In the genomic region with DNA sequence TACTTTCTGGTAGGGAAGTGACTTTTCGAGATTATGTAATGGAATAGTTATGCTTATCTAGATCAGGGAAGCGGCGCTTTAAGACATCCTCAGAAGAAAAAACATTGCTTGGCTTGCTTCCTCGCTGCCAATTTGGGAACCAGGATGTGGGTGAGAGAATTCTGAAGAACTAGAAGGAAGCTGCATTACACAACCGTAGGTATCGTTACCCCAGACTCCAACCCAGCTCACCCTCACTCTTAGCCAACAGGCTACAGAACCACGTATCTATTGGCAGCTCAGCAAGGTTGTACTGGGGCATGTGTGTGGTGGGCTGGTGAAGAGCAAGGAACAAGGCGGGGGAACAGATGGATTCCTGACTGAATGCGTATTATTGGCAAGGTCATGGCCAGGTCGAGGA, we compare ENCODE assay signal across 12 mouse cellular contexts. TPM values are rescaled to one million over a fixed set of nuclear protein-coding genes. Genes with fewer than 3 reads are reported as not detected.
DNase-seq lines count a peak whose midpoint lies in the region; ATAC-seq and TF ChIP-seq lines count a peak whose summit lies in the region.
"Had no signal": no experiment of that assay in that cellular context is flagged by ENCODE, and none has a peak within 500 bp of the region (broad histone marks: within the 10 kb centered on the region; RNA-seq: fewer than 3 reads in every experiment).

No protein-coding gene starts in this region.

- peak overlapping the region; percentile 69 for H3K27ac ChIP-seq in cortical plate, adult 2 months (ENCODE audit: insufficient read depth, low read length)
- no peak overlapping the region for H3K27ac ChIP-seq in midbrain, embryonic 15.5 days
- H3K27ac ChIP-seq: intestine, embryonic 15.5 days; limb, embryonic 12.5 days had no signal

- H3K4me2 ChIP-seq in midbrain, embryonic 15.5 days = no peak overlapping the region
- H3K4me2 ChIP-seq: intestine, embryonic 15.5 days; limb, embryonic 12.5 days had no signal

- TF ChIP-seq POLR2A in cortical plate, adult 2 months (IDR thresholded peaks at IDR 0.05; ENCODE audit: extremely low read depth, insufficient read depth, low read length) = no peak

- peaks cover 6% of the 10 kb centered on the region for H3K4me1 ChIP-seq in cortical plate, adult 2 months (ENCODE audit: control insufficient read depth, insufficient read depth, low read length)
- H3K4me1 ChIP-seq in midbrain, embryonic 15.5 days = no peaks in the 10 kb centered on the region
- H3K4me1 ChIP-seq: intestine, embryonic 15.5 days; limb, embryonic 12.5 days had no signal

- H3K27me3 ChIP-seq in midbrain, embryonic 15.5 days (replicated peaks) = no peaks in the 10 kb centered on the region
- H3K27me3 ChIP-seq: intestine, embryonic 15.5 days; limb, embryonic 12.5 days had no signal

- no peaks in the 10 kb centered on the region for H3K9me3 ChIP-seq in midbrain, embryonic 15.5 days
- H3K9me3 ChIP-seq: intestine, embryonic 15.5 days; limb, embryonic 12.5 days had no signal

- DNase-seq in adrenal gland, adult (ENCODE audit: inconsistent age in 2 of 2, low spot score in 1 of 2) = peak; percentile 25 to 53
- no peak for DNase-seq in adrenal gland, postnatal 25 days
- DNase-seq in layer of hippocampus, postnatal 25 days (ENCODE audit: extremely low spot score in 1 of 2, low spot score in 1 of 2) = peak; percentile 12 to 15
- DNase-seq in cerebellum, adult 11-12 months = no peak
- DNase-seq in urinary bladder, postnatal 25 days (ENCODE audit: low spot score) = no peak
- DNase-seq: embryo, embryonic 11 days had no signal

- TF ChIP-seq CTCF in cortical plate, adult 2 months (IDR thresholded peaks at IDR 0.05; ENCODE audit: extremely low read depth, insufficient read depth, low read length) = no peak

- no peak overlapping the region for H3K4me3 ChIP-seq in cortical plate, adult 2 months (ENCODE audit: insufficient read depth, low read length)
- no peak overlapping the region for H3K4me3 ChIP-seq in midbrain, embryonic 15.5 days
- H3K4me3 ChIP-seq: intestine, embryonic 15.5 days; limb, embryonic 12.5 days had no signal

- H3K9ac ChIP-seq in midbrain, embryonic 15.5 days = no peak overlapping the region
- H3K9ac ChIP-seq: intestine, embryonic 15.5 days; limb, embryonic 12.5 days had no signal

- peak; percentile 92 for ATAC-seq in megakaryocyte, adult 5-6 weeks (ENCODE audit: poor library complexity, severe bottlenecking)
- no peak for ATAC-seq in midbrain, embryonic 15.5 days (replicated peaks)
- ATAC-seq: forebrain, embryonic 14.5 days; intestine, embryonic 15.5 days had no signal

- no peaks in the 10 kb centered on the region for H3K36me3 ChIP-seq in midbrain, embryonic 15.5 days (replicated peaks)
- H3K36me3 ChIP-seq: intestine, embryonic 15.5 days; limb, embryonic 12.5 days had no signal

- 91% methylated on average over 10 of the region's 10 CpGs for WGBS in midbrain, embryonic 15.5 days

RNA-seq across cellular contexts. Expression of a gene that starts 10.7 kb away (rescaled TPM):
- 0.71 TPM in 1 of 2 replicates, not detected in the other for total RNA-seq in adrenal gland, postnatal 25 days (2021)
- polyA plus RNA-seq in cortical plate, adult 2 months (2012; rRNA removed) = 0.46 and 0.91 TPM in 2 replicates
- total RNA-seq in layer of hippocampus, postnatal 25 days (2021) = not detected
- total RNA-seq in megakaryocyte, adult 5-6 weeks (2015) = 25.9 and 27.7 TPM in 2 replicates
- 15.8 and 16.8 TPM in 2 replicates for total RNA-seq in megakaryocyte, adult 5-6 weeks (2017)
- not detected in 2 replicates for polyA plus RNA-seq in midbrain, embryonic 15.5 days (2015; fragmentation: Nextera tagmentation; extraction: Ambion mirVana)
- polyA plus RNA-seq: forebrain, embryonic 14.5 days; limb, embryonic 12.5 days had no signal

RNA-seq across cellular contexts. Expression of a gene that starts 50.4 kb away (rescaled TPM):
- not detected in 2 replicates for total RNA-seq in adrenal gland, postnatal 25 days (2021)
- 1.2 and 1.4 TPM in 2 replicates for polyA plus RNA-seq in cortical plate, adult 2 months (2012; rRNA removed)
- total RNA-seq in layer of hippocampus, postnatal 25 days (2021) = under 1 TPM; 0.61 to 0.69 TPM
- total RNA-seq in megakaryocyte, adult 5-6 weeks (2015) = not detected in 2 replicates
- total RNA-seq in megakaryocyte, adult 5-6 weeks (2017) = 0.15 TPM in 1 of 2 replicates, not detected in the other
- polyA plus RNA-seq in midbrain, embryonic 15.5 days (2015; fragmentation: Nextera tagmentation; extraction: Ambion mirVana) = 0.13 and 0.29 TPM in 2 replicates
- polyA plus RNA-seq: limb, embryonic 12.5 days had no signal

Comparison
In these comparisons a context has a peak if more than half of its experiments do, and no peak if none do; other contexts are left out.
1. DNase-seq: peak in adrenal gland, adult (2 of 2) and layer of hippocampus, postnatal 25 days (2 of 2); none in adrenal gland, postnatal 25 days (single experiment), cerebellum, adult 11-12 months (single experiment) and urinary bladder, postnatal 25 days (single experiment).